Mouse (Mus musculus) bone marrow macrophage, adult 2 months (primary cell): ENCODE measurements around the gene Ano7.

Experiments used
- CTCF ChIP-seq: IDR thresholded peaks from 2 replicates; pipeline ENCODE4 v1.5.1; 2012; ENCODE audit warnings: low read depth, mild to moderate bottlenecking, low read length, moderate library complexity
- POLR2A ChIP-seq: IDR thresholded peaks from 2 replicates; pipeline ENCODE4 v1.6.1; 2012; ENCODE audit warnings: mild to moderate bottlenecking, low read depth, low read length, borderline replicate concordance

DNA sequence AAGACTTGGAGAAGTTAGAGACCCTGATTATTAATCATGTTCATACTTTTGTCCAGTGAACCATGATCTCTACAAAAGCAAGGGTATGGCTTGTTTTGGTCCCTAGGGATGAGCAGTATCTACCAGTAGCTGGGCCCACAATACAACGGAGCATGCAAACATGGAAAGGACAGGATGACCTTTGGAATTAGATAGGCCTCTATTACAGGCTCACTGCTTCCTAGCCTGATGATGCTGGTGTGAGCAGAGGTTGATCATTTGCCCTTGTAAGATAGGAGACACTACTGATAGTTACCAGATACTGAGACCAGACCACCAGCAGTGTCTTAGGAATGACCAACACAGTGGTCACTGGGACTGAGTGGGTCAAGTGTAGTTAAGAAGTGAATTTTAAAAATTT lies 65.6 kb downstream of the Ano7 start:
- TF ChIP-seq CTCF (no peak), POLR2A (no peak)
